Mouse (Mus musculus): ENCODE measurements at regions not wholly inside any gene's neighbourhood (a gene's known extent, or its start where the extent isn't known, plus 50 kb on each side); places are given as distances from the start of the nearest gene placed in this dataset.

- DNase-seq (ENCODE audit: low spot score in 2 of 2), result no peak
Observed at GRCm38 (mm10) chr2:40522536-40522935, 1296.3 kb upstream of the Ppp6c start.

- DNase-seq (ENCODE audit: low spot score in 2 of 2), result no peak
Observed at GRCm38 (mm10) chr2:40510594-40511304, 1284.5 kb upstream of the Ppp6c start.

GRCm38 (mm10) chr2:40478747-40479662, 1252.8 kb upstream of the Ppp6c start:
- DNase-seq (ENCODE audit: low spot score in 2 of 2), result no peak

GRCm38 (mm10) chr2:40477414-40477813, 1251.2 kb upstream of the Ppp6c start:
- no peak for DNase-seq (ENCODE audit: low spot score in 2 of 2)

GRCm38 (mm10) chr2:40456374-40456773, 1230.1 kb upstream of the Ppp6c start:
- DNase-seq (ENCODE audit: low spot score in 2 of 2), result peak in 1 of 2 experiments; percentile 9

- DNase-seq (ENCODE audit: low spot score in 2 of 2), result no peak
Observed at GRCm38 (mm10) chr2:40432821-40433490, 1206.7 kb upstream of the Ppp6c start.

DNA sequence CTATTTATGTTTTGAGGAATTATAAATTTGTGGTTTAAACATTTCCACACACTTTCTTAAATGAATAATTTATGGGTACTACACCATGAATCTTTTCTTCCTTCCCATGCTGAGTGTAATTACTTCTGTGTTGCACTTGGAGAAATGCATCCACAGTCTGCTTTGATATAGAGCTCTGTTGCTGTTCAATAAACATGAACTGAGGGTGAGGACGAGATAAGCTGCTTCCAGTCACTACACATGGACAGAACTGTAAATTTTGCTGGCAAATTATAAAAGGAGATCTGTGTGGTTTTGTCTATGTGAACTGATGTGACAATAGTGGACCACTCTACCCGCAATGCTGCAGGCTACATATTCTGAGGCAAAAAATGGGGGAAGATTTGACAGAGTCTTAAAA, 1205.1 kb upstream of the Ppp6c start:
- no peak for DNase-seq (ENCODE audit: low spot score in 2 of 2)

- DNase-seq (ENCODE audit: low spot score in 2 of 2), result no peak
Observed at GRCm38 (mm10) chr2:40402418-40402817, 1176.2 kb upstream of the Ppp6c start.
